In the genomic region with DNA sequence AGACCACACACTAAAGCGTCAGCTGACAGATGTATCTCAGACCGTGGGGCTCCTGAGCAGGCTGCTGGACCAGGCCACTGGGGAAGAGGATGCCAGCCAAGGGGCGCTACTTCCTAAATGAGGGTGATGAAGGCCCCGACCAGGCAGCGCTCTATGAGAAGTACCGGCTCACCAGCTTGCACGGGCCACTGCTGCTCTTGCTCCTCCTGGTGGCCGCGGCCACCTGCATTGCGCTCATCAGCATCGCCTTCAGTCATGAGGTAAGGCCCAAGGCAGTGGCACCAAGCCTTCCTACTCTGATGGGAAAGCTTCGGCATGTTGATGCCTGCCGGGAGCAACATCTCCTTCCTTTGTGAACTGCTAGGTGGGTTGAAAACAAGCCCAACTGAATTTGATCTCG, we compare ENCODE assay signal across 10 mouse cellular contexts. TPM values are rescaled to one million over a fixed set of nuclear protein-coding genes. Genes with fewer than 3 reads are reported as not detected.
DNase-seq lines count a peak whose midpoint lies in the region; ATAC-seq and TF ChIP-seq lines count a peak whose summit lies in the region.
"Had no signal": no experiment of that assay in that cellular context is flagged by ENCODE, and none has a peak within 500 bp of the region (broad histone marks: within the 10 kb centered on the region; RNA-seq: fewer than 3 reads in every experiment).

No protein-coding gene starts in this region.

- no peak overlapping the region for H3K9ac ChIP-seq in heart, postnatal 0 days (replicated peaks; ENCODE audit: low read depth, low read length)
- no peak overlapping the region for H3K9ac ChIP-seq in lung, postnatal 0 days (replicated peaks; ENCODE audit: low read depth)
- H3K9ac ChIP-seq in forebrain, embryonic 13.5 days = no peak overlapping the region
- H3K9ac ChIP-seq in forebrain, embryonic 12.5 days = no peak overlapping the region
- H3K9ac ChIP-seq: hindbrain, embryonic 15.5 days; liver, embryonic 15.5 days had no signal

- peak; percentile 63 for TF ChIP-seq CTCF in heart, postnatal 0 days (IDR thresholded peaks at IDR 0.05; ENCODE audit: low read depth)
- TF ChIP-seq CTCF in lung, postnatal 0 days (IDR thresholded peaks at IDR 0.05) = peak; percentile 74

- H3K4me3 ChIP-seq in heart, postnatal 0 days (ENCODE audit: low read depth, low read length) = no peak overlapping the region
- H3K4me3 ChIP-seq in lung, postnatal 0 days (ENCODE audit: low read depth, low read length) = no peak overlapping the region
- no peak overlapping the region for H3K4me3 ChIP-seq in forebrain, embryonic 13.5 days
- H3K4me3 ChIP-seq in forebrain, embryonic 12.5 days (replicated peaks) = no peak overlapping the region
- H3K4me3 ChIP-seq: hindbrain, embryonic 15.5 days; liver, embryonic 15.5 days had no signal

- H3K27me3 ChIP-seq in heart, postnatal 0 days (ENCODE audit: control insufficient read depth, insufficient read depth, low read length) = no peaks in the 10 kb centered on the region
- no peaks in the 10 kb centered on the region for H3K27me3 ChIP-seq in lung, postnatal 0 days (replicated peaks; ENCODE audit: insufficient read depth, low read length)
- H3K27me3 ChIP-seq in forebrain, embryonic 13.5 days = no peaks in the 10 kb centered on the region
- H3K27me3 ChIP-seq in forebrain, embryonic 12.5 days = no peaks in the 10 kb centered on the region
- H3K27me3 ChIP-seq: hindbrain, embryonic 15.5 days; liver, embryonic 15.5 days had no signal

- no peak for DNase-seq in heart, postnatal 0 days (ENCODE audit: low spot score)
- no peak for DNase-seq in heart, adult 8-10 months (ENCODE audit: low spot score)
- DNase-seq in 416B (ENCODE audit: low read depth) = peak; percentile 37
- peak; percentile 44 for DNase-seq in T-cell, adult 2 months (ENCODE audit: low spot score)
- DNase-seq in lung, postnatal 0 days (ENCODE audit: low spot score) = peak; percentile 29
- no peak for DNase-seq in ovary, adult 18-20 months (ENCODE audit: low spot score)

- no peak overlapping the region for H3K4me2 ChIP-seq in heart, postnatal 0 days (ENCODE audit: low read depth, low read length)
- H3K4me2 ChIP-seq in lung, postnatal 0 days (replicated peaks; ENCODE audit: low read depth, low read length) = no peak overlapping the region
- H3K4me2 ChIP-seq in forebrain, embryonic 13.5 days = no peak overlapping the region
- no peak overlapping the region for H3K4me2 ChIP-seq in forebrain, embryonic 12.5 days
- H3K4me2 ChIP-seq: hindbrain, embryonic 15.5 days; liver, embryonic 15.5 days had no signal

- WGBS in heart, postnatal 0 days = 64% methylated on average over 14 of the region's 14 CpGs
- WGBS in lung, postnatal 0 days = 67% methylated on average over 14 of the region's 14 CpGs
- WGBS in forebrain, embryonic 13.5 days = 71% methylated on average over 14 of the region's 14 CpGs
- WGBS in forebrain, embryonic 12.5 days = 79% methylated on average over 14 of the region's 14 CpGs

- no peaks in the 10 kb centered on the region for H3K4me1 ChIP-seq in heart, postnatal 0 days (ENCODE audit: control insufficient read depth, insufficient read depth)
- H3K4me1 ChIP-seq in lung, postnatal 0 days (ENCODE audit: insufficient read depth, low read depth, low read length) = no peaks in the 10 kb centered on the region
- peaks cover 6% of the 10 kb centered on the region for H3K4me1 ChIP-seq in forebrain, embryonic 13.5 days
- H3K4me1 ChIP-seq in forebrain, embryonic 12.5 days = peaks cover 6% of the 10 kb centered on the region
- H3K4me1 ChIP-seq: hindbrain, embryonic 15.5 days had no signal

- no peak for TF ChIP-seq EP300 in heart, postnatal 0 days (IDR thresholded peaks at IDR 0.05; ENCODE audit: low read depth)
- no peak for TF ChIP-seq EP300 in lung, postnatal 0 days (IDR thresholded peaks at IDR 0.05)

- no peaks in the 10 kb centered on the region for H3K36me3 ChIP-seq in heart, postnatal 0 days (replicated peaks; ENCODE audit: control insufficient read depth, insufficient read depth, low read length)
- no peaks in the 10 kb centered on the region; the same call in 1 of the 2 replicates for H3K36me3 ChIP-seq in lung, postnatal 0 days (ENCODE audit: insufficient read depth, low read length)
- H3K36me3 ChIP-seq in forebrain, embryonic 13.5 days (ENCODE audit: poor library complexity, severe bottlenecking) = no peaks in the 10 kb centered on the region
- H3K36me3 ChIP-seq in forebrain, embryonic 12.5 days (replicated peaks) = no peaks in the 10 kb centered on the region
- H3K36me3 ChIP-seq: hindbrain, embryonic 15.5 days had no signal

- no peaks in the 10 kb centered on the region for H3K9me3 ChIP-seq in heart, postnatal 0 days (replicated peaks; ENCODE audit: control insufficient read depth, low read length)
- no peaks in the 10 kb centered on the region for H3K9me3 ChIP-seq in lung, postnatal 0 days (ENCODE audit: low read length)
- H3K9me3 ChIP-seq in forebrain, embryonic 13.5 days (replicated peaks) = no peaks in the 10 kb centered on the region
- H3K9me3 ChIP-seq in forebrain, embryonic 12.5 days = no peaks in the 10 kb centered on the region
- H3K9me3 ChIP-seq: hindbrain, embryonic 15.5 days; liver, embryonic 15.5 days had no signal

- H3K27ac ChIP-seq in heart, postnatal 0 days (ENCODE audit: low read depth) = no peak overlapping the region
- no peak overlapping the region for H3K27ac ChIP-seq in lung, postnatal 0 days (ENCODE audit: low read length)
- H3K27ac ChIP-seq in forebrain, embryonic 13.5 days = no peak overlapping the region
- H3K27ac ChIP-seq in forebrain, embryonic 12.5 days = no peak overlapping the region
- H3K27ac ChIP-seq: hindbrain, embryonic 15.5 days; liver, embryonic 15.5 days had no signal

- no peak; the same call in 1 of the 2 replicates for ATAC-seq in heart, postnatal 0 days (ENCODE audit: insufficient read depth, low read depth)
- ATAC-seq in lung, postnatal 0 days = peak; percentile 31; the same call in 1 of the 2 replicates
- ATAC-seq in forebrain, embryonic 13.5 days = no peak
- ATAC-seq in forebrain, embryonic 12.5 days (ENCODE audit: low FRiP score) = no peak

RNA-seq across cellular contexts. Expression of a gene that starts 34.3 kb away (rescaled TPM):
- total RNA-seq in heart, postnatal 0 days (2014; rRNA removed; ENCODE audit: low replicate concordance) = 3.5 and 7.3 TPM in 2 replicates
- 1.2 and 1.9 TPM in 2 replicates for polyA plus RNA-seq in heart, postnatal 0 days (2015; fragmentation: Nextera tagmentation; extraction: Ambion mirVana)
- total RNA-seq in heart, adult 8-10 months (2022) = 1 to 10 TPM; 3.1 to 5.0 (median 4.2) TPM
- polyA plus RNA-seq in lung, postnatal 0 days (2015; fragmentation: Nextera tagmentation; extraction: Ambion mirVana) = 16.5 and 17.6 TPM in 2 replicates
- polyA plus RNA-seq in forebrain, embryonic 13.5 days (2015; fragmentation: Nextera tagmentation; extraction: Ambion mirVana) = 1.5 TPM in 2 replicates
- polyA plus RNA-seq in forebrain, embryonic 12.5 days (2016; fragmentation: Nextera tagmentation; extraction: Ambion mirVana) = 2.2 and 2.5 TPM in 2 replicates

RNA-seq across cellular contexts. Expression of a gene that starts 55.5 kb away (rescaled TPM):
- 23.8 and 27.0 TPM in 2 replicates for total RNA-seq in heart, postnatal 0 days (2014; rRNA removed; ENCODE audit: low replicate concordance)
- 70.2 and 75.4 TPM in 2 replicates for polyA plus RNA-seq in heart, postnatal 0 days (2015; fragmentation: Nextera tagmentation; extraction: Ambion mirVana)
- total RNA-seq in heart, adult 8-10 months (2022) = 10 to 100 TPM; 74.5 to 90.1 (median 75.6) TPM
- polyA plus RNA-seq in lung, postnatal 0 days (2015; fragmentation: Nextera tagmentation; extraction: Ambion mirVana) = 116 and 129 TPM in 2 replicates
- polyA plus RNA-seq in forebrain, embryonic 13.5 days (2015; fragmentation: Nextera tagmentation; extraction: Ambion mirVana) = 75.2 TPM in 2 replicates
- 86.4 and 87.7 TPM in 2 replicates for polyA plus RNA-seq in forebrain, embryonic 12.5 days (2016; fragmentation: Nextera tagmentation; extraction: Ambion mirVana)

Comparison
In these comparisons a context has a peak if more than half of its experiments do, and no peak if none do; other contexts are left out.
1. DNase-seq: peak in 416B (single experiment), T-cell, adult 2 months (single experiment) and lung, postnatal 0 days (single experiment); none in heart, postnatal 0 days (single experiment), heart, adult 8-10 months (single experiment) and ovary, adult 18-20 months (single experiment).